Mouse (Mus musculus) left cerebral cortex, postnatal 36 days (tissue): ENCODE measurements around the gene Poldip3. TPM values are rescaled to one million over a fixed set of nuclear protein-coding genes. Genes with fewer than 3 reads are reported as not detected.

Experiments
- DNase-seq, 2 experiments: peaks; one replicate each; pipeline ENCODE4 v3.0.0; 2021 to 2022; ENCODE audit warnings: low spot score in 2 of 2, mixed read lengths in 1 of 2
- intact Hi-C: fragments of 180-260 bp; cut with DNase I; formaldehyde crosslinking; loops from one replicate; pipeline ENCODE4 v1.15.1; 2025
- total RNA-seq, 2 experiments: library from RNA; stranded (reverse); gene quantifications; 2 replicates each; pipeline ENCODE4 v1.2.3; 2021

Poldip3 gene
- total RNA-seq, 2 experiments from 2014 or later: 84.5 to 87.4 TPM

GRCm38 (mm10) chr15:83166642-83167041 lies 17.5 kb upstream of the Poldip3 start:
- no peak for DNase-seq
- intact Hi-C loops: no loop called here

GRCm38 (mm10) chr15:83165526-83166315 lies 16.5 kb upstream of the Poldip3 start:
- intact Hi-C loops: no loop called here
- DNase-seq: no peak

GRCm38 (mm10) chr15:83164971-83165471 lies 15.8 kb upstream of the Poldip3 start:
- intact Hi-C loops: no loop called here
- no peak for DNase-seq

GRCm38 (mm10) chr15:83162818-83163485 lies 13.8 kb upstream of the Poldip3 start:
- DNase-seq: no peak
- intact Hi-C loops: no loop called here

GRCm38 (mm10) chr15:83162001-83162400 lies 12.8 kb upstream of the Poldip3 start:
- no peak for DNase-seq
- intact Hi-C loops: no loop called here

GRCm38 (mm10) chr15:83161062-83161748 lies 12.0 kb upstream of the Poldip3 start:
- intact Hi-C loops: no loop called here
- no peak for DNase-seq

GRCm38 (mm10) chr15:83160561-83160960 lies 11.4 kb upstream of the Poldip3 start:
- DNase-seq: no peak
- intact Hi-C loops: no loop called here

- DNase-seq: no peak
- intact Hi-C loops: loop anchor here (10.0 kb wide), 1 partner anchor 355 kb away; the partner anchor contains the start of gene Ttll1
Measured at GRCm38 (mm10) chr15:83159823-83160222, 10.6 kb upstream of the Poldip3 start.

- DNase-seq: no peak
- intact Hi-C loops: loop anchor here (10.0 kb wide), 1 partner anchor 356 kb away; the partner anchor contains the start of gene Ttll1
Measured at GRCm38 (mm10) chr15:83158587-83159160, 9.5 kb upstream of the Poldip3 start.

- intact Hi-C loops: loop anchor here (10.0 kb wide), 1 partner anchor 357 kb away; the partner anchor contains the start of gene Ttll1
Measured at GRCm38 (mm10) chr15:83157667-83158064, 8.5 kb upstream of the Poldip3 start.

GRCm38 (mm10) chr15:83156929-83157666 lies 7.9 kb upstream of the Poldip3 start:
- intact Hi-C loops: loop anchor here (10.0 kb wide), 1 partner anchor 358 kb away; the partner anchor contains the start of gene Ttll1
- no peak for DNase-seq

More at GRCm38 (mm10) chr15:83157667-83158064, 8.5 kb upstream of the Poldip3 start:
- no peak for DNase-seq

GRCm38 (mm10) chr15:83155672-83156419 lies 6.7 kb upstream of the Poldip3 start:
- intact Hi-C loops: loop anchor here (10.0 kb wide), 1 partner anchor 359 kb away; the partner anchor contains the start of gene Ttll1
- DNase-seq: no peak

- no peak for DNase-seq
- intact Hi-C loops: loop anchor here (10.0 kb wide), 1 partner anchor 360 kb away; the partner anchor contains the start of gene Ttll1
Measured at GRCm38 (mm10) chr15:83154309-83154708, 5.1 kb upstream of the Poldip3 start.

GRCm38 (mm10) chr15:83150694-83151093 lies 1.5 kb upstream of the Poldip3 start:
- no peak for DNase-seq
- intact Hi-C loops: loop anchor here (10.0 kb wide), 1 partner anchor 364 kb away; the partner anchor contains the start of gene Ttll1

- intact Hi-C loops: loop anchor here (10.0 kb wide), 1 partner anchor 365 kb away; the partner anchor contains the start of gene Ttll1
- DNase-seq: no peak
Measured at GRCm38 (mm10) chr15:83150073-83150442, 874 bp upstream of the Poldip3 start.

GRCm38 (mm10) chr15:83148801-83149195 lies 386 bp downstream of the Poldip3 start:
- intact Hi-C loops: loop anchor here (2.0 kb wide), 1 partner anchor 26 kb away; the partner anchor contains the start of gene Rrp7a
- DNase-seq: no peak

- DNase-seq: no peak
- intact Hi-C loops: loop anchor here (2.0 kb wide), 1 partner anchor 26 kb away; the partner anchor contains the start of gene Rrp7a
Measured at GRCm38 (mm10) chr15:83148395-83148794, 789 bp downstream of the Poldip3 start.

- DNase-seq: no peak
- intact Hi-C loops: no loop called here
Measured at GRCm38 (mm10) chr15:83145541-83145940, 3.6 kb downstream of the Poldip3 start.
